Mouse (Mus musculus) stomach, postnatal 0 days (tissue): ENCODE measurements at regions not wholly inside any gene's neighbourhood (a gene's known extent, or its start where the extent isn't known, plus 50 kb on each side); places are given as distances from the start of the nearest gene placed in this dataset.

ENCODE experiments used
- CTCF ChIP-seq: IDR thresholded peaks from 2 replicates; pipeline ENCODE4 v1.5.1; 2016; ENCODE audit warnings: antibody characterized with exemption, low read depth, mild to moderate bottlenecking, moderate library complexity
- EP300 ChIP-seq: optimal IDR thresholded peaks from 2 replicates; pipeline ENCODE3; 2016; ENCODE audit warnings: antibody characterized with exemption

- no peak for TF ChIP-seq EP300
- TF ChIP-seq CTCF: no peak
These were observed 266.4 kb upstream of the Tmem161b start for GRCm38 (mm10) chr13:83955701-83956100.
